Mouse (Mus musculus): ENCODE data around the gene Kalrn. TPM values are rescaled to one million over a fixed set of nuclear protein-coding genes. Genes with fewer than 3 reads are reported as not detected.
"Not testable (repeated sequence)": the region's sequence is repeated elsewhere in the genome, so short reads cannot be mapped to it uniquely, and the experiment has no call there.

Gene Kalrn
- total RNA-seq, 2 experiments from 2014 or later = 22.6 to 24.6 TPM

GRCm38 (mm10) chr16:34081683-34082438, 491.5 kb downstream of the Kalrn start:
- peak in 1 of 2 experiments; percentile 41 for DNase-seq (ENCODE audit: low spot score in 2 of 2)

DNA sequence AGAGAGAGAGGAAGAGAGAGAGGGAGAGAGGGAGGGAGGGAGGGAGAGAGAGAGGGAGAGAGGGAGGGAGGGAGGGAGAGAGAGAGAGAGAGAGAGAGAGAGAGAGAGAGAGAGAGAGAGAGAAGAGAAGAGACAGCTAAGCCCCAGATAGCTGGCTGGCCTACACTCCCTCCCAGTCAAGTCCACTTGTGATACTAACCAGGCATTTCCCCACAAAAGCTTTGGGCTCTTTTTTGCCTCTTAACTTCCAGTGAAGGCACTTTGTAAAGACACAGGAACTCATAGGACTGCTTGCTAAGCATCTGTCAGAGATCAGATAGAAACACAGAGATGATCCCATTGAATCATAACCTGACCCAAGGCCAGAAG, 492.0 kb downstream of the Kalrn start:
- DNase-seq (ENCODE audit: low spot score in 2 of 2) = not testable (repeated sequence)

- no peak for DNase-seq (ENCODE audit: low spot score in 2 of 2)
Observed at GRCm38 (mm10) chr16:34080818-34081217, 492.5 kb downstream of the Kalrn start.

DNA sequence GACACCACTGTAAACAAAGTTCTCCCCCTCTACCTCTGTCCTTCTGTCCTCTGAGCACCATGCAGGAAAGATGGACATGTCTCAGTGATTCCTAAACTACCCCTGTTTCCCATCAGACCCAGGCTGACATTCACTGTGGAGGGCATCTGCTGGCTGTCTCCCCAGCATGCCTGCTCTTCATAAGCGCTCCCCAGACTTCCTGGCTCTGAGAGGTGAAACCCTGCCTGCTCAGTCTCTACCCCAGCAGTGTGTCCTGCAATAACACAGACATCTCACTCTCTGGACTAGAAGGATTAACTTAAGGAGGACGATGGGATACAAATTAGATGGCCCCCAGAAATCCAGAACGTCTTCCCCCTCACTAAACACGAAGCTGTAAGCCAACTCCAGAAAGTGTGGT, 493.8 kb downstream of the Kalrn start:
- DNase-seq (ENCODE audit: low spot score in 2 of 2) = no peak

GRCm38 (mm10) chr16:34078732-34079131, 494.6 kb downstream of the Kalrn start:
- no peak for DNase-seq (ENCODE audit: low spot score in 2 of 2)

- DNase-seq (ENCODE audit: low spot score in 2 of 2) = no peak
Observed at GRCm38 (mm10) chr16:34076101-34076500, 497.2 kb downstream of the Kalrn start.

GRCm38 (mm10) chr16:34073930-34074329, 499.4 kb downstream of the Kalrn start:
- no peak for DNase-seq (ENCODE audit: low spot score in 2 of 2)

- no peak for DNase-seq (ENCODE audit: low spot score in 2 of 2)
Observed at GRCm38 (mm10) chr16:34072136-34072535, 501.2 kb downstream of the Kalrn start.

DNA sequence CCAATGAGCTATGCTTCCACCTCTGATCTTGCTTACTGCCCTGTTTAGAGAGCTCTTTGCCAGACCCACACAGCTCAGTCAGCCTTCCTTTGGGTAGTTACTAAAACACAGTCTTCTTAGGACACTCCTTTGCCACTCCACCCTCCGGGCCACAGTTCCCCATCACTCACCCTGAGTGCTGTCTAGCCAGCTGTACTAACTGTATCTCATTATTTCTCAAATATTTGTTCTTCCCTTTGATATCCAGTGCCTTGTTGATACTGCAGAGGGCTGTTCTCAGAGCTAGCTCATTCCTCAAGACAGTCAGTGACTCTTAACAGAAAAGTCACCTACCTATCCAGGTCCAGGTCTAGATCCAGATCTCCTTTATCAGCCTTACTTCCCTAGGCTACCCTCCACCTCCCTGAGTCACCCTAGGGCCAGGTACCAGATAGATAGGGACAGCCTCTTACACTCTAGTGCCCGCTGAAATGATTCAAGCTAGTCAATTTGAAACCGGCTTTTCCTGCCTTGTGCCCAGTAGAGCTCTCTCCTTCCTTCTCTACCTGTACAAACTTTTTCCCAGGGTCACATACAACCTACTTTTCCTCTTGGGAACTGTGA, 502.0 kb downstream of the Kalrn start:
- no peak for DNase-seq (ENCODE audit: low spot score in 2 of 2)

DNA sequence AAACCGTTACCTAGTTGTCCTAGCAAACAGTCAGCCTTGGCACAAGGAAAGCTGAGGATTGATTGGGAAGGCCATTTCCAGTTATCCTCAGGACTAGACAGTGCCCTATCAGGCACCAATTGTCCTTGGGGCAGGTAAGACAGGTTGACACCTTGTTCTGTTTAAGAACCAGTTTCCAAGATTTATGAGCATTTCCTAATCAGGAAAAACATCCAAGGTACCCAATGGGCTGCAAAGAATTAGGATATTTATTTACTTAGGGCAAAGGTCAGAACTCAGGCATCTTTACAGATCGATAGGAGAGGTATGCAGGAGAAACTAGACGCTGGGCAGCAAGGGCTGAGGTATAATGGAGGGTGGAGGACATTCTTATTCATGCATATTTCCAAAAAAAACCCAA, 503.9 kb downstream of the Kalrn start:
- DNase-seq (ENCODE audit: low spot score in 2 of 2) = no peak

GRCm38 (mm10) chr16:34066922-34067321, 506.4 kb downstream of the Kalrn start:
- no peak for DNase-seq (ENCODE audit: low spot score in 2 of 2)

DNA sequence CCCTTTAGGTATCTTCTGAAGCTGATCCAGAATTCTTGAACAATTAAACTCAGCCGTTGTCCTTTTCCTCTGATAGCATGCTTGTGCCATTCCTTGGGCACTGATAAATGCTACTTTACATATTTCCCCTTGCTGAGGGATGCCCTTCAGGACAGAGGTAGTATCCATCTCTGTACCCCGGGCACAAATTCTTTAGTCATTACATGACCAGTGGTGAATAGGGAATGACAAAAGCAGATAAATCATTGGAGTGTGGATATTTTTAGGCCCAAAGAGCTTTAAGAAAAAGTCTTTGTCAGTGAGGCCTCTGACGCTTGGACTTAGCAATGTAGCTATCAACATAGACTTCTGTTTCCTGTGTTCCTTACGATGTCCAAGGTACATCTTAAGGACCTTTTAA, 507.0 kb downstream of the Kalrn start:
- DNase-seq (ENCODE audit: low spot score in 2 of 2) = no peak

DNA sequence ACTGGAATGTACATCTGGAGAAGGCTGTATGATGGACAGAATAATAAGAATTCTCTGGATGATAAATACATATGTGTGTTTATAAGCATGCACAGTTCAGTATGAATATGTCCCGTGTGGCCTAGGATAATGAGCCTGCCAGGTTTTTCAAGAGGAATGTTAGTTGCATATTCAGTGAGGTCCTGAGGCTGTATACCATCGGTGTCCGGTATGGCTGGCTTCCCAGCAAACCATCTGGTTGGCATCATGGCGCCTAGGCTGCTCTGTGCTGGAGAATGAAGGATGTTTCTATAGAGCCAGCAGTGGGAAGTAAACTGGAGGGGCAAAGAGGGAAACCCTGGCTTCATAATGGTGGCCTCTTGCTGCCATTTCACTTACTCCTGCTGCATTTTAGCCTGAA, 510.0 kb downstream of the Kalrn start:
- DNase-seq (ENCODE audit: low spot score in 2 of 2) = no peak

- no peak for DNase-seq (ENCODE audit: low spot score in 2 of 2)
Observed at GRCm38 (mm10) chr16:34061661-34062060, 511.7 kb downstream of the Kalrn start.

GRCm38 (mm10) chr16:34058611-34059010, 514.7 kb downstream of the Kalrn start:
- no peak for DNase-seq (ENCODE audit: low spot score in 2 of 2)

GRCm38 (mm10) chr16:34057464-34057863, 515.9 kb downstream of the Kalrn start:
- DNase-seq (ENCODE audit: low spot score in 2 of 2) = no peak

DNA sequence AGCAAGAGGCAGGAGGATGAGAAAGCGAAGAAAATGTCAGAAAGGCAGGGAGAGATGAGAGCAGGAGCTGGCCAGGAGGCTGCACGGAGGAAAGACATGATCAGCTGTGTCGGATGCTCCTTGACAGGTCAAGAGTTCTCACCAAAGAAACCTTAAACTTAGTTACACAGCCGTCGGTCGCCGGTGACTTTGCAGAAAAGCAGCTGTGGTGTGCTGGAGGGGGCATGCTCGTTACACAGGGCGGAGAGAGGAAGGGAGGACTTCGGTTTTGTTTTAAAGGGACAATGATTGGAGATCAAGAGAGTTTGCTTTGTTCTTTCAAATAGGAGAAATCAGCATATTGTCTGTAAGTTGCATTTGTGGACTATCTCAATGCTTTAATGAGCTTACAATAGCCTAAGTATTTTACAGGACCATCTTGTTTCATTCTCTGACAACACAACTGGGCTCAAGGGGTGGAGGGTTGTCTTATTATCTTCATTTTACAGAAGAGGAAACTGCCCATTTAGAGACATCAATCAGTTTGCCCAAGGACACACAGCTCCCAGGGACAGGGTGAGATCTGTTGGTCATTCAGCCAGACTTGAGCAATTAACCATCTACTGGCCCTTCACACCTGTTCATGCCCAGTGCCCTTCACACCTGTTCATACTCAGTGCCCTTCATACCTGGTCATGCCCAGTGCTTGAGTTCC, 516.8 kb downstream of the Kalrn start:
- DNase-seq (ENCODE audit: low spot score in 2 of 2) = no peak

GRCm38 (mm10) chr16:34050090-34050489, 523.2 kb downstream of the Kalrn start:
- DNase-seq (ENCODE audit: low spot score in 2 of 2) = no peak

- no peak for DNase-seq (ENCODE audit: low spot score in 2 of 2)
Observed at GRCm38 (mm10) chr16:34049361-34049760, 524.0 kb downstream of the Kalrn start.

- no peak for DNase-seq (ENCODE audit: low spot score in 2 of 2)
Observed at GRCm38 (mm10) chr16:34048232-34048631, 525.1 kb downstream of the Kalrn start.

GRCm38 (mm10) chr16:34047543-34047942, 525.8 kb downstream of the Kalrn start:
- DNase-seq (ENCODE audit: low spot score in 2 of 2) = no peak

DNA sequence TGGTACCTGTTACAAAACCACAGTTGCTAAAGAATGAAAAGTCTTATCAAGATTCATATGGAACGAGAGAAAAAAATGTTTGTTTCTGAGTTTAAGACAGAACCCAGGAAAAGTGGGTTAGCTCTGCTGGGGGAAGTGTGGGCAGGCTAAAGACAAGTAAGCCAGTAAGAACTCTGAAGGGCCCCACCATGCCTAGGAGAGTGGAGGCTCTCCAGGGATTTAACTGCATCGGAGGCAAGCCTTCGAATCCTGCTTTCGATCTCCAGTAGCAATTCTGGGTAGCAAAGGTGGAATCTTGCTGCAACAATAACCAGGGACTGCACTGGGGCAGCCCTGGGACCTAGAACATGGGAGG, 526.3 kb downstream of the Kalrn start:
- no peak for DNase-seq (ENCODE audit: low spot score in 2 of 2)
